Mouse (Mus musculus) liver, embryonic 16.5 days (tissue): Measurements from ENCODE around the gene Ofcc1. TPM values are rescaled to one million over a fixed set of nuclear protein-coding genes. Genes with fewer than 3 reads are reported as not detected.

Experiments
- ATAC-seq: fragments of 200-750 bp; cut with Nextera tagmentation; 2 replicates; pipeline ENCODE4 v1.8.0; 2017; ENCODE audit warnings: low read depth, mild to moderate bottlenecking, moderate number of reproducible peaks, moderate library complexity
- H3K27ac ChIP-seq: fragments of 300-500 bp; sonication (generic); 2 replicates; pipeline ENCODE4 v1.5.1; 2014; ENCODE audit warnings: mild to moderate bottlenecking, low read length
- H3K27me3 ChIP-seq: fragments of 300-500 bp; sonication (generic); 2 replicates; pipeline ENCODE4 v1.6.1; 2014; ENCODE audit warnings: low read depth, low read length, mixed read lengths; ENCODE audit not compliant: control insufficient read depth, insufficient read depth
- H3K36me3 ChIP-seq: fragments of 300-500 bp; sonication (generic); 2 replicates; pipeline ENCODE4 v1.6.1; 2014; ENCODE audit warnings: mild to moderate bottlenecking; ENCODE audit not compliant: control insufficient read depth, insufficient read depth
- H3K4me1 ChIP-seq: fragments of 300-500 bp; sonication (generic); 2 replicates; pipeline ENCODE4 v1.6.1; 2014; ENCODE audit warnings: low read depth, low read length, mixed read lengths; ENCODE audit not compliant: control insufficient read depth
- H3K4me2 ChIP-seq: fragments of 300-500 bp; sonication (generic); 2 replicates; pipeline ENCODE4 v1.6.1; 2014; ENCODE audit warnings: low read depth, low read length, mixed read lengths
- H3K4me3 ChIP-seq: fragments of 300-500 bp; sonication (generic); 2 replicates; pipeline ENCODE4 v1.5.1; 2014; ENCODE audit warnings: low read depth, mild to moderate bottlenecking, low read length
- H3K9ac ChIP-seq: fragments of 300-500 bp; sonication (generic); 2 replicates; pipeline ENCODE4 v1.6.1; 2014; ENCODE audit warnings: low read depth, low read length
- H3K9me3 ChIP-seq: fragments of 300-500 bp; sonication (generic); replicated peaks from 2 replicates; pipeline ENCODE4 v1.6.1; 2016; ENCODE audit warnings: low read length; ENCODE audit not compliant: control insufficient read depth
- WGBS: fragments of 180-500 bp; shearing (Covaris S2); extraction: QIAGEN DNeasy Blood & Tissue Kit; methylation state at CpG from one replicate; pipeline ENCODE4 v1.1.7; 2014; ENCODE audit not compliant: insufficient replicate concordance; 5-methylcytosine and 5-hydroxymethylcytosine counted together
- polyA plus RNA-seq: library from polyadenylated mRNA; unstranded; fragments of >200 nt; fragmentation: Nextera tagmentation; extraction: Ambion mirVana; gene quantifications from 2 replicates; pipeline ENCODE4 v1.2.1, GENCODE M21; 2015

The Ofcc1 gene
- polyA plus RNA-seq, 1 experiment from 2014 or later: not detected

GRCm38 (mm10) chr13:40000236-40000635 lies 361.0 kb downstream of the Ofcc1 start:
- no peak overlapping the region for H3K9ac ChIP-seq
- no peaks in the 10 kb centered on the region for H3K4me1 ChIP-seq
- no peaks in the 10 kb centered on the region for H3K36me3 ChIP-seq
- H3K27me3 ChIP-seq: no peaks in the 10 kb centered on the region
- H3K4me3 ChIP-seq: no peak overlapping the region
- 72% methylated on average over 8 of the region's 8 CpGs for WGBS
- no peak for ATAC-seq
- no peak overlapping the region for H3K4me2 ChIP-seq
- no peaks in the 10 kb centered on the region for H3K9me3 ChIP-seq
- H3K27ac ChIP-seq: no peak overlapping the region

GRCm38 (mm10) chr13:39997901-39998300 lies 363.3 kb downstream of the Ofcc1 start:
- no peak overlapping the region for H3K27ac ChIP-seq
- H3K27me3 ChIP-seq: no peaks in the 10 kb centered on the region
- H3K36me3 ChIP-seq: no peaks in the 10 kb centered on the region
- no peak overlapping the region for H3K4me3 ChIP-seq
- H3K9me3 ChIP-seq: no peaks in the 10 kb centered on the region
- no peak overlapping the region for H3K9ac ChIP-seq
- no peak overlapping the region for H3K4me2 ChIP-seq
- no peaks in the 10 kb centered on the region for H3K4me1 ChIP-seq
- no peak for ATAC-seq
- 54% methylated on average over 4 of the region's 4 CpGs for WGBS

GRCm38 (mm10) chr13:39979294-39980061 lies 381.8 kb downstream of the Ofcc1 start:
- no peaks in the 10 kb centered on the region for H3K27me3 ChIP-seq
- no peaks in the 10 kb centered on the region for H3K4me1 ChIP-seq
- H3K9ac ChIP-seq: no peak overlapping the region
- no peaks in the 10 kb centered on the region for H3K36me3 ChIP-seq
- H3K9me3 ChIP-seq: no peaks in the 10 kb centered on the region
- H3K4me3 ChIP-seq: no peak overlapping the region
- 77% methylated on average over 18 of the region's 18 CpGs for WGBS
- H3K4me2 ChIP-seq: no peak overlapping the region
- H3K27ac ChIP-seq: no peak overlapping the region
- ATAC-seq: no peak

- Histone ChIP-seq H3K4me1 (no peaks in the 10 kb centered on the region), H3K4me3 (no peak overlapping the region), H3K36me3 (no peaks in the 10 kb centered on the region), H3K27ac (no peak overlapping the region), H3K4me2 (no peak overlapping the region), H3K27me3 (no peaks in the 10 kb centered on the region), H3K9ac (no peak overlapping the region), H3K9me3 (no peaks in the 10 kb centered on the region)
- no peak for ATAC-seq
- whole genome bisulfite sequencing: 57% methylated on average over 8 of the region's 8 CpGs
Measured at GRCm38 (mm10) chr13:39968349-39969016, 392.8 kb downstream of the Ofcc1 start.

- Histone ChIP-seq H3K27me3 (no peaks in the 10 kb centered on the region), H3K36me3 (no peaks in the 10 kb centered on the region), H3K9me3 (no peaks in the 10 kb centered on the region), H3K4me1 (no peaks in the 10 kb centered on the region), H3K4me2 (no peak overlapping the region), H3K9ac (no peak overlapping the region), H3K27ac (no peak overlapping the region), H3K4me3 (no peak overlapping the region)
- 55% methylated on average over 3 of the region's 3 CpGs for WGBS
- ATAC-seq: no peak
Measured at GRCm38 (mm10) chr13:39957226-39957625, 404.0 kb downstream of the Ofcc1 start.

GRCm38 (mm10) chr13:39956017-39956416 lies 405.2 kb downstream of the Ofcc1 start:
- Histone ChIP-seq H3K9me3 (no peaks in the 10 kb centered on the region), H3K4me3 (no peak overlapping the region), H3K4me1 (no peaks in the 10 kb centered on the region), H3K4me2 (no peak overlapping the region), H3K27ac (no peak overlapping the region), H3K27me3 (no peaks in the 10 kb centered on the region), H3K9ac (no peak overlapping the region), H3K36me3 (no peaks in the 10 kb centered on the region)
- WGBS: 65% methylated on average over 5 of the region's 5 CpGs
- no peak for ATAC-seq
